Mouse (Mus musculus) intestine, postnatal 0 days (tissue): ENCODE data around the gene Gm21954. TPM values are rescaled to one million over a fixed set of nuclear protein-coding genes. Genes with fewer than 3 reads are reported as not detected.

Source experiments
- ATAC-seq: fragments of 200-750 bp; cut with Nextera tagmentation; 2 replicates; pipeline ENCODE4 v1.8.0; 2017; ENCODE audit warnings: mild to moderate bottlenecking, moderate TSS enrichment, moderate library complexity
- H3K27ac ChIP-seq: fragments of 300-500 bp; sonication (generic); 2 replicates; pipeline ENCODE4 v1.5.1; 2014; ENCODE audit warnings: mild to moderate bottlenecking, low read depth, low read length, moderate library complexity
- H3K27me3 ChIP-seq: fragments of 300-500 bp; sonication (generic); replicated peaks from 2 replicates; pipeline ENCODE4 v1.6.1; 2014; ENCODE audit warnings: low read length, mixed read lengths; ENCODE audit not compliant: control insufficient read depth, insufficient read depth
- H3K36me3 ChIP-seq: fragments of 300-500 bp; sonication (generic); 2 replicates; pipeline ENCODE4 v1.6.1; 2014; ENCODE audit warnings: mild to moderate bottlenecking, moderate library complexity; ENCODE audit not compliant: control insufficient read depth, insufficient read depth
- H3K4me1 ChIP-seq: fragments of 300-500 bp; sonication (generic); replicated peaks from 2 replicates; pipeline ENCODE4 v1.6.1; 2014; ENCODE audit warnings: antibody characterized with exemption, low read length, mixed read lengths; ENCODE audit not compliant: control insufficient read depth, insufficient read depth
- H3K4me2 ChIP-seq: fragments of 300-500 bp; sonication (generic); replicated peaks from 2 replicates; pipeline ENCODE4 v1.6.1; 2014; ENCODE audit warnings: low read depth, mild to moderate bottlenecking, moderate library complexity
- H3K4me3 ChIP-seq: fragments of 300-500 bp; sonication (generic); 2 replicates; pipeline ENCODE4 v1.5.1; 2014; ENCODE audit warnings: low read depth, low read length
- H3K9ac ChIP-seq: fragments of 300-500 bp; sonication (generic); 2 replicates; pipeline ENCODE4 v1.6.1; 2014; ENCODE audit warnings: mild to moderate bottlenecking, low read depth, low read length
- H3K9me3 ChIP-seq: fragments of 300-500 bp; sonication (generic); 2 replicates; pipeline ENCODE4 v1.6.1; 2016; ENCODE audit warnings: mixed run types; ENCODE audit not compliant: control insufficient read depth
- CTCF ChIP-seq: sonication (generic); IDR thresholded peaks from 2 replicates; pipeline ENCODE4 v1.5.1; 2016; ENCODE audit warnings: low read depth, mild to moderate bottlenecking, control low read depth, antibody characterized with exemption, moderate library complexity
- WGBS: fragments of 180-500 bp; shearing (Covaris S2); extraction: QIAGEN DNeasy Blood & Tissue Kit; methylation state at CpG from one replicate; pipeline ENCODE4 v1.1.7; 2014; 5-methylcytosine and 5-hydroxymethylcytosine counted together
- polyA plus RNA-seq: library from polyadenylated mRNA; unstranded; fragments of >200 nt; fragmentation: Nextera tagmentation; extraction: Ambion mirVana; gene quantifications from 2 replicates; pipeline ENCODE4 v1.2.1, GENCODE M21; 2015

Gene Gm21954
- polyA plus RNA-seq, 1 experiment from 2014 or later: not detected

DNA sequence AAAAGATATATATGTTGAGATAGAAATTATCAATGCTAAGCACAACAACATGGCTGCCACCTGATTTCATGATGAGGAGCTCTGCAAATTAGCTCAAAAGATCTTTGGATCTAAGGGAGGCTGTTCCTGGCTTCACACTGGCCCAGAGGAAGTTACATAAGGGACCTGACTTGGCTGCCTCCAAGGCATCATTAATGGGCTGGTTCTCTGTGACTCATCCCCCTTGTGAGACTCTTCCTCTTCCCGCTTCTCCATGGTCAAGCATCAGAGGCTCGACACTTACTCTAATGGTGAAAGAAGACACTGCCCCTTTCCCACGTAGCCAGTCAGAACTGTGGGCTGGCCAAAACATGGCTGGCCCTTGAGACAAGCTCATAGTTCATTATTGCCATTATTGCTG, 20.1 kb downstream of the Gm21954 start:
- no peak for ATAC-seq
- Histone ChIP-seq H3K27me3 (no peaks in the 10 kb centered on the region), H3K27ac (no peak overlapping the region), H3K4me3 (no peak overlapping the region), H3K9me3 (no peaks in the 10 kb centered on the region), H3K4me2 (no peak overlapping the region), H3K4me1 (no peaks in the 10 kb centered on the region), H3K36me3 (no peaks in the 10 kb centered on the region), H3K9ac (no peak overlapping the region)
- WGBS: 73% methylated on average over 3 of the region's 3 CpGs
- TF ChIP-seq CTCF: no peak

DNA sequence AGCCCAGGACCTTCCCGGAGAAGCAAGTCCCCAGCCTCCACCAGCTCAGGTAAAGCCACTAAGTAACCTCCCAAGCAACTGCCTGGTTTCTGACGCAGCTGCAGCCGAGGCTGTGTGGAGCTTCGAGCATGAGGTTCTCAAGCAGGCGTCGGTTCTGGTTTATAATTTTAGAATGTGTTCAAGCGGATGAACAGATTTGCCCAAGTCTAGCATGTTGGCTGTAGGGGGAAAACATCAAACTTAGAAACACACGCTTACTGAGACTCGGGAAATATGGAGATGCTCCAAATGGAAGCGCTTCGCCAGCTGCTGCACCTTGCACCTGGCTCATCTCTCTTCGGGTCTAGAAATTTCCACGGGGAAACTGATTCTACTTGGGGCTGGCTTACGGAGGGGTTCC, 21.0 kb downstream of the Gm21954 start:
- H3K9ac ChIP-seq: no peak overlapping the region
- WGBS: 95% methylated on average over 14 of the region's 14 CpGs
- H3K9me3 ChIP-seq: no peaks in the 10 kb centered on the region
- no peaks in the 10 kb centered on the region for H3K36me3 ChIP-seq
- no peak overlapping the region for H3K4me3 ChIP-seq
- H3K4me1 ChIP-seq: no peaks in the 10 kb centered on the region
- no peak overlapping the region for H3K27ac ChIP-seq
- no peak overlapping the region for H3K4me2 ChIP-seq
- no peak for ATAC-seq
- no peaks in the 10 kb centered on the region for H3K27me3 ChIP-seq
- no peak for TF ChIP-seq CTCF

DNA sequence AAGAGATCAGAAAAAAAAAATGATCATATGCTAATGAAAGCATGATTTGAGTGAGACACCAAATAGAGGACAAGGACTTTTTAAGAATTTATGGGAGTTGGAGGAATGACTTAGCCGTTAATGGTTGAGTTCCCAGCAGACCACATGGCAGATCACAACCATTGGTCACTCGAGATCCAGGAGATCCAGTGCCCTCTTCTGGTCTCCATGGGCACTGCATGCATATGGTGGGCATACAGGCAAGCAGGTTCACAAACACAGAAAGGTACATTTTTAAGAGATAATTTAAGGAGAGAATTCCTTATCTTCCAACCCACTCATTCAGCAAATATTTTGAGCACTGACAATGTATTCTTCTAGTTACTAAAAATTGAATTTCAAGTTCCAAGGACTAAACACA, 22.9 kb downstream of the Gm21954 start:
- ATAC-seq: no peak
- H3K27ac ChIP-seq: no peak overlapping the region
- H3K4me3 ChIP-seq: no peak overlapping the region
- 84% methylated on average over 2 of the region's 2 CpGs for WGBS
- H3K4me2 ChIP-seq: no peak overlapping the region
- no peaks in the 10 kb centered on the region for H3K27me3 ChIP-seq
- H3K4me1 ChIP-seq: no peaks in the 10 kb centered on the region
- no peaks in the 10 kb centered on the region for H3K9me3 ChIP-seq
- TF ChIP-seq CTCF: no peak
- H3K36me3 ChIP-seq: no peaks in the 10 kb centered on the region
- H3K9ac ChIP-seq: no peak overlapping the region

DNA sequence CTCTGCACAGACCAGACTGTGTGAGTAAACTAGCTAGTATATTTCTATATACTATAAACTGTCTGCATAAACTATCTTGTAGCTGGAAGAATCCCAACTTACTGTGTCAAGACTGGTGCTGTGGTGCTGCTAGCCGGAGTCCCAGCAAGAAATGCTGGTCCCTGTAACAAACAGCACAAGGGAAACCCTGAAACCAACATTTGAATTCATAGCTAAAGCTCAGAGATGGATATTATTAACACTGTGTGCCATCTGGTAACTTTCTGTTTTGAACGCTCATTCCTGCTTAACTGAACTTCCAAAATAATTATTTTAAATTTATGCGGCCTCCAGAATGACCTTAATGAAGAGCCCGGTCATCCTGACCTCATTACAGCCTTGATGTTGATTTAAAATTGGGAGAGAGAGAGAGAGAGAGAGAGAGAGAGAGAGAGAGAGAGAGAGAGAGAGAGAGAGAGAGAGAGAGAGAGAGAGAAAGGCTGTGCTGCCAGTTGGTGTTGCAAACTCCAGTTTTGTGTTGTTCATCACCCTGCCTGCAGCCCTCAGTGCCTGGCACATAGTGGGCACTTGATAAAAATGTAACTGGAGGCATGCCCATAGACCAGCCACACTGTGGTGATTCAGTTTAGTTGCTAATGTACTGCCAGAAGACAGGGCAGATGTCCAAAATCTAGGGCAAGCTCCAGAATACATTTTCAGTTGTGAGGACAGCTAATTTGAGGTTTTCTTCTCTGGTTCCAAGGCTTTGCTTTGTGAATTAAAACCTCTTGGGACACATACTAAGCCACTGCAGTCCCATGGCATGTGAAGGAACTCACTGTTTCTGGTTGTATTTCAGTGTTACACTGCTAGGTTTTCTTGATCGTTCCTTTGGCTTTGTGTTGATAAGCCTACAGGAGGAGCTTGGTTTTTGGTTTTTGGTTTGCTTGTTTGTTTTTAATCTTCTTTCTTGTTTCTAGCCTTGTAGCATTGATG, 24.2 kb downstream of the Gm21954 start:
- H3K4me1 ChIP-seq: no peaks in the 10 kb centered on the region
- ATAC-seq: no peak
- H3K9ac ChIP-seq: no peak overlapping the region
- no peaks in the 10 kb centered on the region for H3K36me3 ChIP-seq
- no peak overlapping the region for H3K27ac ChIP-seq
- TF ChIP-seq CTCF: no peak
- H3K4me3 ChIP-seq: no peak overlapping the region
- H3K4me2 ChIP-seq: no peak overlapping the region
- 81% methylated on average over 5 of the region's 5 CpGs for WGBS
- no peaks in the 10 kb centered on the region for H3K9me3 ChIP-seq
- no peaks in the 10 kb centered on the region for H3K27me3 ChIP-seq

DNA sequence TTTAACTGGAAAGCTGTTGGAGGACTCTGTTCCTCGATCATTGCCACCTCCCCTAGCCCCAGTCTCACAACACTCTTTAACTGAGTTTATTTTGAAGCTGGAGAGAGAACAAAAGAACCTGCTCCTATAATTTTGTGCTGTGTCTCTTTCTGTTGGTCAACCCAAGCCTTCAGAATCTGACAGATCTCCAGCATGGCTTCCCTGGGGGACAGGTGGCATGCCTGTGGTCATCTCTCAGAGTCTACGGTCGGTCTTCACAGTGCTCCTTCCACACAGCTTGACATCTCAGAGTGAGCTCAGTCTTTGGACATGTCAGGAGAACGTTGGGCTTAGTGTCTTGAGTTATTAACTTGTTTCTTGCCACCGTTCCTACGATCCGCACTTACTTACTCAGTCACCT, 25.3 kb downstream of the Gm21954 start:
- Histone ChIP-seq H3K9ac (no peak overlapping the region), H3K4me3 (no peak overlapping the region), H3K36me3 (no peaks in the 10 kb centered on the region), H3K4me1 (no peaks in the 10 kb centered on the region), H3K4me2 (no peak overlapping the region), H3K27me3 (no peaks in the 10 kb centered on the region), H3K9me3 (no peaks in the 10 kb centered on the region), H3K27ac (no peak overlapping the region)
- 83% methylated on average over 7 of the region's 7 CpGs for WGBS
- no peak for TF ChIP-seq CTCF
- no peak for ATAC-seq

DNA sequence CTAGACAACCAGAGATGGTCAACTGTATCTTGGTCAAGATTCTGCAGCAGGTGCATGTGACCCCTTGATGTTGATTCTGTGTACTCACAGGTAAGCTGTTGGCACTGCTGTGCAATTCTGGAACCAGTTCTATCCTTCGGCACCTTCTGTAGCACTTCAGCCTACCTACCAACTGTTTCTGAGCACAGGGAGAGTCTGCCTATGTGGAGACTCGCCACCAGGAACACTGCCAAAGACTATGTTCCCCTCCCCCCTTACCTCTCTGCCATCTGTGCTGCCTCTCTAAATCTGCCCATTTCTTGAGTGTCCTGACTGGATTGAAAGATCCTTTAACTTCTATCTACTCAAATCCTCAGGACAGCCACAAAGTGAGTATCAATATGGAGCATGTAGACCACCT, 28.3 kb downstream of the Gm21954 start:
- no peak for TF ChIP-seq CTCF

More for the DNA sequence above, 28.3 kb downstream of the Gm21954 start:
- H3K27ac ChIP-seq: no peak overlapping the region
- H3K36me3 ChIP-seq: no peaks in the 10 kb centered on the region
- no peaks in the 10 kb centered on the region for H3K9me3 ChIP-seq
- no peak for ATAC-seq
- no peak overlapping the region for H3K9ac ChIP-seq
- H3K27me3 ChIP-seq: no peaks in the 10 kb centered on the region
- 84% methylated on average over 2 of the region's 2 CpGs for WGBS
- H3K4me1 ChIP-seq: no peaks in the 10 kb centered on the region
- no peak overlapping the region for H3K4me2 ChIP-seq
- no peak overlapping the region for H3K4me3 ChIP-seq
